Mouse (Mus musculus): ENCODE measurements at regions not wholly inside any gene's neighbourhood (a gene's known extent, or its start where the extent isn't known, plus 50 kb on each side); places are given as distances from the start of the nearest gene placed in this dataset.
A peak's percentile ranks its signal among the peaks of the same experiment; 100 is the strongest.

DNA sequence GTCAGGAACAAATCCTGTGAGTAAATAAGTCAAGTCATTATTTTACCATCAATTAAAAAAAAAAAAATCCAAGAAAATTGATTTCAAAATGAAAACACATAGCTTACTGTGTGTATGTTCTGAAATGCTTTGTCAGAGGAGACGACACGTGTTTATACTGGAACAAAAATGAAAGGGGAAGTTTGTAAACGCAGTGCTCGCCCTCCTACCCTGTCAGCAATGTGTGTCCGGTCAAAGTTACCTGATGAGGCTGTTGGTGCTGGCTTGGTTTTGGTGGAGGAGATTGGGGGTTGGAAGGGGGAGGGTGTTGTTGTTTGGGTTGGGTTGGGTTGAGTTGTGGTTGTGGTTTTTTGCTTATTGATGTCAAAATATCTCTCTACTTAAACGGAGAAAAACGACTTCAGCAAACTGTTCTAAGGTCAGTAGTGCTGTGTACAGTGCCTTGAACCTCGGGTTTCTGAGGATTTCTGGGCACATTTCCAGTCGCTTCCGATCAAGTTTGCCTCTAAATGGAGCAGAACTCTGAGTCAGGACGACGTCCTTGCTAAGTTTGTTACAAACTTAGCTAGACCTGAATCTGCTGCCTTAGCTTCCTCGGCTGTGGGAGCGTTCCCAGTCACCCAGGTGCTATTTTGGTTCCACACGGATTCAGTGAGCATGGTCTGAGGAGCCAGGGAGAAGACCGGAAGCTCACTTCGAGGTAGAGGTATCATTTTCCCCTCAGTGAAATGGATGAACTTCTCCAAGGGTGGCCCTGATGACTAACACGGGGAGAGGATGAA, 111.6 kb upstream of the Frmd6 start:
- no peak for DNase-seq (ENCODE audit: low read depth, low spot score)

DNA sequence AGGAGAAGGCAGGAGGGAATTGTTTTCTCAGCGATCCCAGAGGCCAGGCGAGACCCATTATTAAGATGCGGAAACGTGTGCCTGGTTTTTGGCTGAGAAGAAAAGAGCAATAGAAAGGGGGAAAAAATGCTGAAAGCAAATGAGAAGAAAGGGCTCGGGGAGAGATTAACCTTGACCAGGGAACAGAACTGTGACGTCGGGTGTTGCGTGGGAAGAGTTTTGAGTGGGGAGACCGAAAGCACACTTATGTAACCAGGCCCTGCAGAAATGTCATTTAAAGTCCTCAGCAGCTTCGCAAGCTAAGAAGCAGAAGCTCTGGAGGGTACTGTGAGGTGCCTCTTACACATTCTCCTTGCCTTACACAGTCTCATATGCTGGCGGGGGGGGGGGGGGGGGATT, 111.0 kb upstream of the Frmd6 start:
- DNase-seq (ENCODE audit: low read depth, low spot score) = no peak

DNA sequence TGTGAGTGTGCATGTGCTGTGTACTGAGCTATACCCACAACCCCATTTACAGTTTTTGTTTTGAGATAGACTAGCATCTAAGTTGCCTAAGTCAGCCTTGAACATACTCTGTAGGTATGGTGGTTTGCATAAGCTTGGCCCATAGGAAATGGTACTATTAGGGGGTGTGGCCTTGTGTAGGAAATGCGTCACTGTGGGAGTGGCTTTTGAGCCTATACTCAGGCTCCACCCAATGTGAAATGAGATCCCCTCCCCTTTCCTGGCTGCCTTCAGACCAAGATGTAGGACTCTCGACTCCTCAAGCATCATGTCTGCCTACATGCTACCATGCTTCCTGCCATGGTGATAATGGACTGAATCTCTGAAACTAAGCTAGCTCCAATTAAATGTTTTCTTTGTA, 109.5 kb upstream of the Frmd6 start:
- no peak for DNase-seq (ENCODE audit: low read depth, low spot score)

DNA sequence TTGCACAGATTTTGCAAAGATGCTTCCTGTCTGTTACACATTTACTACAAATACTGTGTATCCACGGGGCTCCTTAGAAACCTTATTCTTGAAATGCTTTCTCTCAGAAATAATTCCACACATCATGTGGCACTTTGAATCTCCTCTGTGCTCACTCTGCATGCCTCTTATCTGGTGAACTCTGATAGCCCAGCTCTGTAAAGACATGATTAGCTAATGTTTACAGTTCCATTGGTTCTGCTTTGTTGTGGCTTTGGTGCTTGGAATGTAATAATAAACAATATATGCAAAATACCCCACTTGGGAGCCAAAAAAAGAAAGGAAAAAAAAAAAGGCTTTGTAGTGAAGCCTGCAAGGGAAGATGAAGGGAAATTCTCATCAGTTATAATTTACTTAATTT, 106.7 kb upstream of the Frmd6 start:
- DNase-seq (ENCODE audit: low read depth, low spot score) = no peak

DNA sequence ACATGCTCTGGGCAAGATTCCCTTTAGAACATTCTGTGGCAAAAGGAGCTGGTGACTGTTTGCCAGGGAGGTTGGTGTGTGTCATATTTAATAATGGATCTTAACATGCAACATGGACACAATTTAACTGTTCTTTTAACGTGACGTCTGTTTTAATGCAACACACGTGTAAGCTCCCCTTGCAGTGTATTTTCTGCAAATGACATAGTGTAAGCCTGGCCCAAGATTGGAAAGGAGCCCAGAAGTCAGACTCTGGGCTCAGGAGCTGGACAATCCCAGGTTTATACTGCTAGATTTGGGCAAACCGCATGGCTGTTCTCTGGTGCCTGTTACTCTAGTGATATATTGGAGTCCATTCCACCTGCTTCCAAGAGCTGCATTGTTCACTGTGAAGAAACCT, 106.1 kb upstream of the Frmd6 start:
- no peak for DNase-seq (ENCODE audit: low read depth, low spot score)

DNA sequence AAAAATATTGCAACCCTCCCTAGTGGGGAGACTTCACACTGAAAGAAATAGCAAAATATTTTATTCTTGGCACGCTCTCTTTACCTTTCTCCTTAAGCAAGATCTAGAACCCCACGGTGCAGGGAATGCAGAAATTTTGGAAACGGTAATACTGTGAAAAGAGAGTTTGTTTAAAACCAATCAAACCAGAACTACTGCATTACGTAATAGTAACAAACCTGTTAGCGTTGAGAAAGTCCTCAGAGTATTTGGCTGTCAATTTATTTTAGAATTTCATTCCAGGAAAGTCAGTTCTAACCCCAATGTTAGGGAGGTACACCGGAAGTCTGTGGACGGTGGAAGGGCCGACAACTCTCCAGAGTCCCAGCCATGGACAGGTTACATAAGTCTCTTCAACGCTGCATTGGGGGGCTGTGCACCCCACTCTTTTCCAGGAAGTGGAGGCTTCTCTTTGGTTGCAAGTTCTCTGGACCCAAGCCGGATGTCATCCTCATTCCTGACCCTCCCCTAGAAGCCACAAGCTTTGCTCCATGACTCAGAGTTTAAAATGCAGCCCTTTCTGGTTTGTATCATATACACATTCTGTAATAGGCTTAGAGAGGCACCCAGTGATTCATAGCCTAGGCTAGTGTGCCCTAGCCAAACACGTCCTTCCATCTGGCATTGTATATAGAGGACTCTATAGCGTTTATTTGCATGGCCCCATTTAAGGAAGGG, 105.0 kb upstream of the Frmd6 start:
- no peak for DNase-seq (ENCODE audit: low read depth, low spot score)

DNA sequence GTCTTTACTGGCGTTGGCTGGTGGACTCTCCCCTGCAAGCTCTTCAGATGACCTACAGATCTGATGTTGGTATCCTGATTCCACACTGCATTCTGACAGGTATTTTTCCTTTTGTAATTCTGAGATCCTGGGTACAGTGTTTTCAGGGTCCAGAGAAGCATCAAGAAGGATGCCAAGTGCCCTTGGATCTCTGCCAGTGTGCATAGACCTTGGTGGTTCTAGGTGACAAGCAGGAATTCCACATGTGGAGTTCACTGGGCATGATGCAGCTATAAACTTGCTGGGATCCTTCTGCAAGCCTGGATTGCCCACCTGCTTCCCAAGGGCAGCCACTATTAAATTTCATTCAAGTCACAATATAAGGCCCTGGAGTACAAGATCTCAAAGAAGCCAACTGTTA, 100.0 kb upstream of the Frmd6 start:
- no peak for DNase-seq (ENCODE audit: low read depth, low spot score)

DNA sequence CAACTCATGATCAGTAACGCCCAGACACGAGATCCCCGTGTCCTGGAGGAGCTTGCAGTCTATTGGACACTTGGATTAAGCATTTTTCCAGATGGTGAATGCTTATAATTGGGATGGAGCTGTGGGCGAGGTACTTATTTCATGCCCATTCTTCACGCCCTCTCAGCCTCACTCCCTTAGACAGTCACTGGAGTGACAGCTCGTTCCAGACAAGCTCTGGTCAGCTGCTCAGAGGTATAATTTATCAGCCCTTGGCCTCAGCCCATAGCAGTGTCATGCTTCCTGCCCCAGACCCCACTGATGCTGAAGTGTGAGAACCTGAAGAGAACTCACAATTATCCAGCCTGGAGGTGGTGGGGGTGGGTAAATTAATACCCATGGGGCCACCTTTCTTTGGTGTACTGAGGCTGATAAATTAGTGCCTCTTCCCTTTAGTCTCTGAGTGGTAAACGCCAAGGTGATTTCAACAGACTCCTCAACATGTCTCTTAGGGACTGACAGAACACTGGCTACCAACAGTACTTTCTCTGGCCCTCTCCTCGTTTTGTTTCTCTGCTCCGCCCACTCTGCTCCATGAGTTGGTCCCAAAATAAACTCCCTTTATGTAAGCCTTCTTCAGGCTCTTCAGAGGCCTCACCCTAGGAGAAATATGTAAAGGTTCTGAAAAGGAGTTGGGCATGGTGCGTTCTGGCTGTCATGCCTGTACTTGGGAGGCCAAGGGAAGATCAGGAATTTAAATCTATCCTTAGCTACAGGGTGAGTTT, 97.6 kb upstream of the Frmd6 start:
- no peak for DNase-seq (ENCODE audit: low read depth, low spot score)

DNA sequence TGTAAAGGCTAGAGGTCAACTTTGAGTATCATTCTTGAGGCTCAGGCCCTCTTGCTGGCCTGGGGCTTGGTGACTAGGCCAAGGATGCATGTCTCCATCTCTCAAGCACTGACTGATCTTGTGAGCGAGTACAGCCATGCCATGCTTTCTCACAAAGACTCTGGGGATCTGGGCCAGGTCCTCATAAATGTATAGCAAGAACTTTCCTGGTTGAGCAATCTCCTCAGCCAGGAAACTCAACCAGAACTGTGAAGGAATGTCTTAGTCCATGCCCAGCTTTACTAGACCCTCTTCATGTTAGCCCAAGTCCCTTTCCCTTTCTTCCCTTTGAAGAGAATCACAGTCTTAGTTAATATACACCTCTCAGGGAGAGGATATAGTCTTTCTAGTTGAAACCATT, 96.9 kb upstream of the Frmd6 start:
- no peak for DNase-seq (ENCODE audit: low read depth, low spot score)

DNA sequence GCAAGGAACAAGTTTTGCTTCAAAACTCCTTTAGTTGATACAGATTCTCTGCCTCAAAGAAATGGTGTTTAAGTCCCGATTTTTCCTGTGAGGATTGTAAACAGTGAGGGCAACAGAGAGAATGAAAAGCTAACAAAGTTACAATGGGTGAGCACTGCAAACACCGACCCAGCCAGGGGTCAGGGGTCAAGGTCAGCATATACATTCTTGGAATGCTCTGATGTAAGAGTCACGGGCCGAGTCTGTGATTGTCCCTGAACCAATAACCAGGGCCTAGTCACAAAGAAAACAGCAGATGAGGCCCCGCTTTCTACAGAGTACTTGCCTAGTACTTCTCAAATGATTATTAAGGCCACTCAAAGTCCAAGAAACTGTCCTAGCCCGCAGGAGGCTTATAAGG, 95.4 kb upstream of the Frmd6 start:
- no peak for DNase-seq (ENCODE audit: low read depth, low spot score)

DNA sequence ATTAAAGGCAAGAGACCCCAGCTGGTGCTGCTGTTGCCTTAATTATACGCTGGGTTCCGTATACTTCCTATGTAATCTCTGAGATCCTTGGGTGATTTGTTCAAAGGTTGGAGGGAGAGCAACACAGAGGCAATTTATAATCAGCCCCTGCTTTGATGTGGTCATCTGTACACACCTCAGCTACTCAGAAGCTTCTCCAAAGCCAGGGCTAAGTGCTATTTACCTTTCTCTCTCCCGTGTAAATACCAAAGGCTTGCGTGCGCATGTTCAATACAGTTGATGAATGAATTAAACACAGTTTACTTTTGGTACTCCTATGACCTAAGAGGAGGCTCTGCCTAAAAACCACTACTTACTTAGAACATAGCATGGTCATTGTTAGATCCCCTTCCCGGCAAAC, 93.8 kb upstream of the Frmd6 start:
- no peak for DNase-seq (ENCODE audit: low read depth, low spot score)

DNA sequence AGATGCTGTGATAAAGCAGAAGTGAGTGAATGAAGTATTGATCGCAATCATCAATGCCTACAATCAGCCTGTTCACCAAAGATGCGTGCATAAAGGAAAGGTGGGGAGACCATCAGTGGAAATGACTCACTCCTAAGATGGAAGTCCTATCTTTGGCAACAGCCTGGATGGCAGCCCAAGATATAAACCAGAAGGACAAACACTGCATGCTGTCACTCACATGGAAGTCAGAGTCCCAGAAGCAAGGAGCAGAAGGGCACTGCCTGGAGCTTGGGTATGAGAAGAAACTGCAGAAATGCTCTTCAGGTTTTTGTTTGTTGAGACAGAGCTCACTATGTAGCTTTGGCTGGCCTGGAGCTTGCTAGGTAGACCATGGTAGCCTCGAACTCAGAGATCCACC, 92.7 kb upstream of the Frmd6 start:
- no peak for DNase-seq (ENCODE audit: low read depth, low spot score)

DNA sequence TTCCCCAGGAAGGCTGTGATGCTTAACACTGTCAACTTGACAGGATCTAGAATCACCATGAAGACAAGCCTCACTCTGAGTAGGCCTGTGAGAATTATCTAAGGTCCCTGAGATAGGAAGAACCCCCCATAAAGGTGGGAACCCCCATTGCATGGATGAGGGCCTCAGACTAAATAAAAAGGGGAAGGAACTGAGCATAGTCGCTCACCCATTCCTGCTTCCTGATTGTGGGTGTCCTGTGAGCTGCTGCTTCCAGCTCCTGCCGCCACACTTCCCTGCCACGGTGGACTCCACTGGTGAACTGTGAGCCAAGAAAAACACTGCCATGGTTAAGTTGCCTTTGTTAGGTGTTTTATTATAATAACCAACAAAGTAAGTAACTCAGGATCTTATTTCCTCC, 86.8 kb upstream of the Frmd6 start:
- DNase-seq (ENCODE audit: low read depth, low spot score) = no peak

DNA sequence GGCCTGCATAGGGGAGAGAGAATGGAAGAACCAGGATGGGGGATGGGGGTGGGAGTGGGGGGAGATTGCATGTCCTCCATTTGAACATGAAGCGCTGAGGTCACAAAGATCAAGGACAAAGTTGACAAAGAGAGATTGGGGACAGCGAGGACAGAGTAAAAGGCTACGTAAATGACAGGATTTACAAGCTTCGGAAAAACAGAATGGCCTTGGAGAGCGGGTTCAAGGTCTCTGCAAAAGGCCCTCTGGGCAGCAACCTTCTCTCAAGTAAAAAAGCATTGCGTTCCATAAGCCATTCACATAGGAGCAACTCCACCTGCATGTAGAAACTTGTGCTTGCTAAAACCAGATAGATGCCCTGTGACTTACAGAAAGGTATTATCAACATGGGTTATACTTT, 86.0 kb upstream of the Frmd6 start:
- no peak for DNase-seq (ENCODE audit: low read depth, low spot score)

DNA sequence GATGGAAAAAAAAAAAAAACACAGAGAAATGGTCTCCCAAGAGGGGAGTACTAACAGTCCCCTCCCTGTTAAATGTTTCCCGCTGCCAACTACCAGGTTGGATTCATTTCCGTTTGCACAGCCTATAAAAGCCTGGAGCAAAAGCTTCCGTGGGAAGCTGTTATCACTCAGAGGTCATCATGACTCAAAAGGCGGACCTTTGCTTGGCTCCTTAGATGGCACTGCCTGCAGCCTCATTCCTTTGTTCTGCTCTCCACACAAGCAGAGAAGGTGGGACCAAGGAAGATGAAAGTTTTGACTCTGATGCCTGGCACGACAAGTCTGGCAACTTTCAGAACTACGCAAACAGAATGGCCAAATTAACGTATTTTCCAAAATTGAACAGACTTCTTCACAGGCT, 85.5 kb upstream of the Frmd6 start:
- DNase-seq (ENCODE audit: low read depth, low spot score) = no peak

DNA sequence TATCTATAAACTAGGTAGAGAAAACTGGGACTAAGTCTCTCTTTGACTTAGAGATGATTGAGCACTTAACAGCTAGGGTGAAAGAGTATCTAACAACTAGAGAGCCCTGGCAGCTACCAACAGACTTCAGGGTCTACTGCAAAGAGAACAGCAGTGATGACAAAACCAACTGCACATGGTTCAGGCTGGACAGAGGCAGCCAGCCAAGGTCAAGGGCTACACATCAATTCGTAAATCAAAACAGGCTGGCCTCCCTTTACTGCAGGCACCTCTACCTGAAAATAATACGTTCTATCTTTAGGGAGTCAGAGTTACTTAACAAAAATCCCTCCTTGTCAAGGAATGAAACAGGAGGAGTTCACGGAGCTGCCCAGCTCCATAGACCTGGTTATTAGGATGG, 82.5 kb upstream of the Frmd6 start:
- no peak for DNase-seq (ENCODE audit: low read depth, low spot score)

DNA sequence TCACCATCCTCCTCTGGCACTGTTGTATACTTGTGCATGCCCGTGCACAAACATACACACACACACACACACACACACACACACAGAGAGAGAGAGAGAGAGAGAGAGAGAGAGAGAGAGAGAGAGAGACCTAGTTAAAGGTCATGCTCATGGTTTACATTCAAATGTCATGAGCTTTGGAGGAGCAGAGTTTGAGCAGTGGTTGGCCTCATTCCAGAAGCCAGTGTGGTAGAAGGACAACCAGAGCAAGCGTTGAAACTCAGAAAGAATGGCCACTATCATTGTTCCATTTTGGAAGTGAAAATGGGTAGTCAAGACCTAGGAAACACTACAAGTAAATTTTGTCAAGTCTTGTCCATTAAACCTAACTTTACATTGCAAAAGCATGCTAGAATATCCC, 79.6 kb upstream of the Frmd6 start:
- no peak for DNase-seq (ENCODE audit: low read depth, low spot score)

DNA sequence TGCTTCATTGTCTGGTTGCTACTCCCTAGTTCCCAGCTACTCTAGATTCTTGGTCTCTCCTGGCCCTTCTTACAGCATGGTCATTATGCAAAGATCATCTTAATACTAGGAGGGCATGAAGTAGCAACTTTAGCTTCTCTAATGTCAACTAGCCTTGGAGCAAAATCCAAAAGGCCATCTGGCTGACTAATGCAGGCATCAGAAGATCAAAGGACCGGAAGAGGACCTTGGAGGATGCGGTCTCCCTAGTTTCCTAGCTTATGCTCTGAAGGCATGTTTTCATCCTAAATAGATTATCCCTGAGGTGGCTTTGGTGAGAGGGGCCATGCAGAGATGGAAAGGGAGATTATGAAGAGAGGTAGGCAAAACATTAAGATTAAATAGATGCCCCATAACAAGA, 75.7 kb upstream of the Frmd6 start:
- no peak for DNase-seq (ENCODE audit: low read depth, low spot score)

DNA sequence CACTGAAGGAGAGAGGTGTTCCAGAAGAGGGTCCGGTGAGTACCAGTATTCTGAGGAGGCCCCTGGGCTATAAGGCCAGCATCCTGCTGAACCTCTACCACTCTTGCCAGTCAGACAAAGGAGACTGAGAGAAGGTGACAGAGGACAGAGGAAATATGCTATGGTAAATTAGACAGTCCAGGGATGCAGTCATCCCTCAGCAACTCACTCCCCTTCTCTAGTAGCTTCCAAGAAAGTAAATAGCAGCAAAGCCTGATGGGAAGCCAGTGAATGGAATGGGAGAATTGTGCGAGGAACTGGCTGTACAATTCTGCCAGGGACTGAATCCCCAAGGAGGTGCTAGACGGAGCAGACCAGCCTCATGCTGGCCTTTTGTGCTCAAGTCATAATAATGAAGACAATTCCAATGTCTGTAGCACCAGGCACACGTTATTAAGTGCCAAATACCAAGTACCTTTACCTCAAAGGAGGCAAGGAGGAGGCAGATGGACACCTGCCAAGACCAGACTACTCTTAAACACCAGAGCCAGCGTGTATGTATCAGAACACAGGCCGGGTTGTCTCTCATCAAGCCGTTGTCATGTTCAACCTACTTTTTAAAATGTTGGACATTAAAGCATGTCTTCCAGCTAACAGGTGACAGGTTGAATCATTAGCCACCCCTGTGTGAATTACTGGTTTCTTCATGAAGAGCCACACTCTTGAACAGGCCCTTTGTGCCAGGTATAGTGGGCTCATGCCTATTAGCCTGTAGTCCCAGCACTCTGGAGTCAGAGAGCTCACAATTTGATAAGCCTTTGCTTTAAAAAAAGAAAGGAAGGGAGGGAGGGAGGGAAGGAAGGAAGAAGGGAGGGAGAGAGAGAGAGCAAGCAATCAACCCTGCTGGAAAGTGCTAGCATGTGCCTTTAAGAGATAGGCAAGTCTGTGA, 74.4 kb upstream of the Frmd6 start:
- DNase-seq (ENCODE audit: low read depth, low spot score) = no peak

DNA sequence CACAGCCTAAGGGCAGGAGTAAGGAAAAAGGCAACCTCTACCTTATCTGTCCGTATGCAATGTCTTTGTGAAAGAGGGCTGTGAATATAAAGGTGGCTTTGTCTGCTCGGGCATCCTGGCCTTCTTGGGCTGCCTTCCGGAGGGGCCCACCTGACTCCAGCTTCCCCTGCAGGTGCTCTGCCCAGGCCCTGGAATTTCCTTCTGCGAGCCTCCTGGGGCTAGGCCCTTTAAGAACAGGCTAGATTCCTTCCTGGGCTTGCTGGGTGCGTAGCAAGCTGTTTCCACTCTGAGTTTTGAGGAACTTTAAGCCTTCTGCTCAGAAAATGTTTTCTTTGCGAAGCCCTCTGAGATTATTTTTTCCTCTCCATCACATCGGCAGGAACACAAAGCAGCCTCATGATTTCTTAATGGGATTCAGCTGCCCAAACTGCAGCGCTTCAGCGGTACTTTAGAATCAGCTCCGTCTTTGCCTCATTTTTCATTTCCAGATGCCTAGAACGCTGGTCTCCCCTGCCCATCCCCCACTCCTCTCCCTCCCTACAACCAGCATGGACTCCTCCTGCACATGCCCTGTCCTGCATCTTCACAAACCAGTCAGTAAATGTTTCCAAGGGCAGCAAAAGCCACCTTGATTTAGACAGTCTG, 72.9 kb upstream of the Frmd6 start:
- DNase-seq (ENCODE audit: low read depth, low spot score) = peak; percentile 48

DNA sequence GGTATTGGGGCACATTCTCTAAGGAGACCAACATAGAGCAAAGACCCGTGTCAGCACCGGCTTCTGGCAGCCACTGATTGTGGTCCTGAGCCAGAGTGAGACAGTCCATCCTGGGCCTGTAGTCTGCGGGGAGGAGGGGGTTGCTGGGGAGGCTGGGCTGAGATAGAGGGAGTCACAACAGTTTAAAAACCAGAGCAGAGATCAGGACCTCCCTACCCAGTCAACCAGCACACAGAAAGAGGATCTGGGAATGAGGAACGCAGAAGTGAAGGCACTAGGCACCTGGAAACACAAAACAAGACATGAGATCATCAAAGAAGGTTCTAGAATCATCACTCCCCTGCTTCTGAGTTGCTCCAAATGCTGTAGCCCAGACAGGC, 72.4 kb upstream of the Frmd6 start:
- no peak for DNase-seq (ENCODE audit: low read depth, low spot score)
